ENCODE assay signal across 13 mouse cellular contexts in the genomic region with DNA sequence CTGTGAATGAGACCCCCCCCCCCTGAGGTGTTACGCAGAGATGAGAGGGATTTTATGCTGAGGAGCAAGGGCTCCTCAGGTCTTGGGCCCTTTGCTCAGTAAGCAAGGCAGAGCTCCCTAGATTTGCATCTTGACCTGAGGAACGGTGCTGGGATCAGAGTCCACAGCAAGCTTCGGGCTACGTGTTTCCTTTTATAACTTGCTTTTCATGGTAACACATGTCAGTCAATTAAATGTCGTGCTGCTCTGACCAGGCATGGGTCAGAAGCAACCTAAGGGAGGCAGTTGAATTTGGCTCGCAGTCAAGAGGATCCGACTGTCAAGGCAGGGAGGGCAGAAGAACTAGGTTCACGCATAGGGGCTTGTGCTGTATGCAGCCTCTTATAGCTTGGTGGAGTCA.
"Had no signal": no experiment of that assay in that cellular context is flagged by ENCODE, and none has a peak within 500 bp of the region (broad histone marks: within the 10 kb centered on the region; RNA-seq: fewer than 3 reads in every experiment).

No protein-coding gene starts in this region.

- H3K4me1 ChIP-seq: limb, embryonic 13.5 days; midbrain, embryonic 15.5 days; neural tube, embryonic 13.5 days had no signal

- H3K27ac ChIP-seq: hindbrain, embryonic 14.5 days; limb, embryonic 13.5 days; liver, embryonic 14.5 days; midbrain, embryonic 15.5 days; neural tube, embryonic 13.5 days had no signal

- H3K9ac ChIP-seq: hindbrain, embryonic 14.5 days; limb, embryonic 13.5 days; liver, embryonic 14.5 days; midbrain, embryonic 15.5 days; neural tube, embryonic 13.5 days had no signal

- DNase-seq: left cerebral cortex, postnatal 4 days; lung, adult 2 months; lung, postnatal 36 days; right cerebral cortex, postnatal 14 days; thymus, adult 18-20 months; thymus, postnatal 14 days had no signal

- ATAC-seq: lung, postnatal 0 days; midbrain, embryonic 15.5 days had no signal

- H3K27me3 ChIP-seq: limb, embryonic 13.5 days; midbrain, embryonic 15.5 days; neural tube, embryonic 13.5 days had no signal

- H3K9me3 ChIP-seq: limb, embryonic 13.5 days; midbrain, embryonic 15.5 days; neural tube, embryonic 13.5 days had no signal

- H3K4me2 ChIP-seq: hindbrain, embryonic 14.5 days; limb, embryonic 13.5 days; midbrain, embryonic 11.5 days; midbrain, embryonic 15.5 days; neural tube, embryonic 13.5 days had no signal

- H3K4me3 ChIP-seq: limb, embryonic 13.5 days; midbrain, embryonic 15.5 days; neural tube, embryonic 13.5 days had no signal
